Mouse (Mus musculus) kidney, adult 9 months (tissue): Measurements from ENCODE around the gene Sycn.
"Not testable (repeated sequence)": the region's sequence is repeated elsewhere in the genome, so short reads cannot be mapped to it uniquely, and the experiment has no call there.

Experiments
- DNase-seq: peaks from one replicate; pipeline ENCODE4 v3.0.0; 2022

The Sycn gene

GRCm38 (mm10) chr7:28540526-28540925 lies at the start of gene Sycn:
Gene Sycn, plus strand, starts transcription at chr7:28540885.
- no peak for DNase-seq

- DNase-seq: peak; percentile 6
Measured at GRCm38 (mm10) chr7:28490903-28491302, 49.8 kb upstream of the Sycn start.

GRCm38 (mm10) chr7:28492310-28492709 lies 48.4 kb upstream of the Sycn start:
- DNase-seq: no peak

GRCm38 (mm10) chr7:28495426-28495825 lies 45.3 kb upstream of the Sycn start:
- DNase-seq: no peak

GRCm38 (mm10) chr7:28505585-28505984 lies 35.1 kb upstream of the Sycn start:
- no peak for DNase-seq

GRCm38 (mm10) chr7:28509121-28509520 lies 31.6 kb upstream of the Sycn start:
- DNase-seq: not testable (repeated sequence)

- not testable (repeated sequence) for DNase-seq
Measured at GRCm38 (mm10) chr7:28510405-28510974, 30.2 kb upstream of the Sycn start, which contains the start of gene Ifnl2. Gene Ifnl2, minus strand, starts transcription at chr7:28510455.

GRCm38 (mm10) chr7:28511441-28511840 lies 29.2 kb upstream of the Sycn start:
- DNase-seq: no peak

- not testable (repeated sequence) for DNase-seq
Measured at GRCm38 (mm10) chr7:28522536-28522935, 18.1 kb upstream of the Sycn start, which contains the start of gene Ifnl3. Gene Ifnl3, plus strand, starts transcription at chr7:28522836.

GRCm38 (mm10) chr7:28527922-28528719 lies 12.6 kb upstream of the Sycn start:
- DNase-seq: peak; percentile 87

GRCm38 (mm10) chr7:28532005-28532404 lies 8.7 kb upstream of the Sycn start:
- DNase-seq: no peak

- not testable (repeated sequence) for DNase-seq
Measured at GRCm38 (mm10) chr7:28538886-28539285, 1.8 kb upstream of the Sycn start.

GRCm38 (mm10) chr7:28544051-28544601 lies 3.4 kb downstream of the Sycn start:
- peak; percentile 49 for DNase-seq

GRCm38 (mm10) chr7:28545048-28545890 lies 4.6 kb downstream of the Sycn start:
- DNase-seq: peak; percentile 44

GRCm38 (mm10) chr7:28545891-28546210 lies 5.2 kb downstream of the Sycn start:
- no peak for DNase-seq

GRCm38 (mm10) chr7:28546649-28547048 lies 6.0 kb downstream of the Sycn start:
- no peak for DNase-seq

- no peak for DNase-seq
Measured at GRCm38 (mm10) chr7:28547154-28547553, 6.5 kb downstream of the Sycn start, which contains the start of gene Nccrp1. Gene Nccrp1, minus strand, starts transcription at chr7:28547254.

- no peak for DNase-seq
Measured at GRCm38 (mm10) chr7:28547628-28548027, 6.9 kb downstream of the Sycn start.

- DNase-seq: no peak
Measured at GRCm38 (mm10) chr7:28553076-28553475, 12.4 kb downstream of the Sycn start.

GRCm38 (mm10) chr7:28555939-28556535 lies 15.4 kb downstream of the Sycn start:
- DNase-seq: no peak

- no peak for DNase-seq
Measured at GRCm38 (mm10) chr7:28557069-28557468, 16.4 kb downstream of the Sycn start.

- DNase-seq: no peak
Measured at GRCm38 (mm10) chr7:28557708-28558107, 17.0 kb downstream of the Sycn start.

GRCm38 (mm10) chr7:28558486-28558885 lies 17.8 kb downstream of the Sycn start:
- DNase-seq: peak; percentile 84
